Mouse (Mus musculus) heart, embryonic 10.5 days (tissue): Measurements from ENCODE around the gene Igfbp3. TPM values are rescaled to one million over a fixed set of nuclear protein-coding genes. Genes with fewer than 3 reads are reported as not detected.

Experiments used
- DNase-seq: peaks from one replicate; pipeline ENCODE4 v3.0.0-alpha.2; 2017; ENCODE audit warnings: low spot score
- H3K27ac ChIP-seq: fragments of 300-500 bp; sonication (generic); 2 replicates; pipeline ENCODE4 v1.5.1; 2016; ENCODE audit warnings: mild to moderate bottlenecking
- H3K27me3 ChIP-seq: fragments of 300-500 bp; sonication (generic); 2 replicates; pipeline ENCODE4 v1.6.1; 2016; ENCODE audit warnings: mild to moderate bottlenecking; ENCODE audit not compliant: poor library complexity, insufficient read depth, severe bottlenecking
- H3K36me3 ChIP-seq: fragments of 300-500 bp; sonication (generic); 2 replicates; pipeline ENCODE4 v1.6.1; 2016; ENCODE audit warnings: mild to moderate bottlenecking, moderate library complexity
- H3K4me1 ChIP-seq: fragments of 300-500 bp; sonication (generic); 2 replicates; pipeline ENCODE4 v1.6.1; 2016; ENCODE audit warnings: mild to moderate bottlenecking
- H3K4me3 ChIP-seq: fragments of 300-500 bp; sonication (generic); 2 replicates; pipeline ENCODE4 v1.5.1; 2016; ENCODE audit warnings: mild to moderate bottlenecking, moderate library complexity
- H3K9me3 ChIP-seq: fragments of 300-500 bp; sonication (generic); 2 replicates; pipeline ENCODE4 v1.6.1; 2016; ENCODE audit warnings: mild to moderate bottlenecking, moderate library complexity
- WGBS: fragments of 180-500 bp; shearing (Covaris S2); methylation state at CpG from one replicate; pipeline ENCODE4 v1.1.7; 2016; 5-methylcytosine and 5-hydroxymethylcytosine counted together
- polyA plus RNA-seq: library from polyadenylated mRNA; unstranded; fragments of >200 nt; fragmentation: Nextera tagmentation; extraction: Ambion mirVana; gene quantifications from 2 replicates; pipeline ENCODE4 v1.2.1, GENCODE M21; 2016

The Igfbp3 gene
- polyA plus RNA-seq, 1 experiment from 2014 or later = 25.9 TPM

GRCm38 (mm10) chr11:7202206-7202605 is 11.5 kb downstream of the Igfbp3 start:
- peaks cover 8% of the 10 kb centered on the region; the same call in 1 of the 2 replicates for H3K27me3 ChIP-seq
- WGBS = 76% methylated on average over 7 of the region's 7 CpGs
- no peaks in the 10 kb centered on the region for H3K9me3 ChIP-seq
- no peaks in the 10 kb centered on the region for H3K36me3 ChIP-seq
- no peaks in the 10 kb centered on the region for H3K4me1 ChIP-seq
- H3K4me3 ChIP-seq = no peak overlapping the region
- no peak overlapping the region for H3K27ac ChIP-seq
- no peak for DNase-seq

- Histone ChIP-seq H3K27me3 (peaks cover 8% of the 10 kb centered on the region; the same call in 1 of the 2 replicates), H3K4me1 (no peaks in the 10 kb centered on the region), H3K9me3 (no peaks in the 10 kb centered on the region), H3K36me3 (no peaks in the 10 kb centered on the region), H3K4me3 (no peak overlapping the region), H3K27ac (no peak overlapping the region)
- WGBS = 73% methylated on average over 9 of the region's 9 CpGs
- no peak for DNase-seq
Observed at GRCm38 (mm10) chr11:7200393-7200783, 13.3 kb downstream of the Igfbp3 start.

DNA sequence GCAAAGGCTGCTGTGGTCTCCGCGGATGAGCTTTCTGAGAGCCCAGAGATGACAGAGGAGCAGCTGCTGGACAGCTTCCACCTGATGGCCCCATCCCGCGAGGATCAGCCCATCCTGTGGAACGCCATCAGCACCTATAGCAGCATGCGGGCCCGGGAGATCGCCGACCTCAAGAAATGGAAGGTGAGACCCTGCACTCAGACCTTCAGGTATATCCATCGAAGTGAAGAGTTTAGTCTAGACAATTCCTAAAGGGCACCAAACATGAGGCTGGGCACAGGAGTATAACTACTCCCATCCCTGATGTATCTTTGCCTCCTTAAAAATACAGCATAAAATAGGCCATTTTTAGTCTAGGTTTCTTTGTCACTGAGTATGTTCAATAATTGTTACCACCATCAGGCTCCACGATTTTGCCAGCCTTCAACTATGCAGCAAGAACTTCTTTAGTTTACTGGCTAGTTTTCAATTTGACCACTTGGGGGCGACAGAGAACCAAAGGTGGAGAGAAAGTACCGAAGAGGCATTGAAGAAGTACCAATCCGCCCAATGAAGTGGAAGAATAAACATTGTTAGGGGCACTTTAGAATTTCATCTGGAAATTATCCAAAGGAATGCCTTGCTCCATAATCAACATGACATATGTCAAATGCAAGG is 13.9 kb downstream of the Igfbp3 start:
- H3K9me3 ChIP-seq = no peaks in the 10 kb centered on the region
- 48% methylated on average over 14 of the region's 14 CpGs for WGBS
- no peak overlapping the region for H3K27ac ChIP-seq
- peaks cover 8% of the 10 kb centered on the region; the same call in 1 of the 2 replicates for H3K27me3 ChIP-seq
- no peaks in the 10 kb centered on the region for H3K36me3 ChIP-seq
- H3K4me1 ChIP-seq = no peaks in the 10 kb centered on the region
- H3K4me3 ChIP-seq = no peak overlapping the region
- DNase-seq = no peak

GRCm38 (mm10) chr11:7198481-7199256 is 15.1 kb downstream of the Igfbp3 start:
- H3K4me1 ChIP-seq = no peaks in the 10 kb centered on the region
- 0 out of 2 replicates have a peak overlapping the region, but pooled peaks have one; percentile 25 for H3K27ac ChIP-seq
- H3K9me3 ChIP-seq = no peaks in the 10 kb centered on the region
- DNase-seq = no peak
- WGBS = 71% methylated on average over 10 of the region's 10 CpGs
- no peaks in the 10 kb centered on the region for H3K36me3 ChIP-seq
- no peak overlapping the region for H3K4me3 ChIP-seq
- H3K27me3 ChIP-seq = peaks cover 8% of the 10 kb centered on the region; the same call in 1 of the 2 replicates

DNA sequence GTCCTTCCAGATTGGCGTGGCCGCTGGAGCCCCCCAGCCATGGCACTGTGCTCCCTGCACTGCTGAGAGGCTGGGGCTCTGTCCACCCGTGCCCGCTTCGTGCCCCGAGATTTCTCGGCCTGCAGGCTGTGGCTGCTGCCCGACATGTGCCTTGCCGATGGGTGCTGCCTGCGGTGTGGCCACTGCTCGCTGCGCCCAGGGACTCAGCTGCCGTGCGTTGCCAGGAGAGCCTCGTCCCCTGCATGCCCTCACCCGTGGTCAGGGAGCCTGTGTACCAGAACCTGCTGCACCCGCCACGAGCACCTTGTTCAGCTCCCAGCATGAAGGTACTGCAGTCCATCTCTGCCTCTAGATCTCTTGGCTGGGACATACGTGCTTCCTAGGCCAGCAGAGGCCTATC is 15.7 kb downstream of the Igfbp3 start:
- 89% methylated on average over 19 of the region's 19 CpGs for WGBS
- no peak for DNase-seq
- H3K36me3 ChIP-seq = no peaks in the 10 kb centered on the region
- no peaks in the 10 kb centered on the region for H3K9me3 ChIP-seq
- H3K4me1 ChIP-seq = peaks cover 5% of the 10 kb centered on the region; the same call in 1 of the 2 replicates
- 0 out of 2 replicates have a peak overlapping the region, but pooled peaks have one; percentile 25 for H3K27ac ChIP-seq
- H3K4me3 ChIP-seq = no peak overlapping the region
- H3K27me3 ChIP-seq = peaks cover 8% of the 10 kb centered on the region; the same call in 1 of the 2 replicates

GRCm38 (mm10) chr11:7197491-7197941 is 16.2 kb downstream of the Igfbp3 start, which contains the start of gene Igfbp1:
TSS of gene Igfbp1 (plus strand) at chr11:7197782.
- 0 out of 2 replicates have a peak within 1 kb of the TSS, but pooled peaks have one; percentile 25 for H3K27ac ChIP-seq
- WGBS = 75% methylated on average over 12 of the region's 12 CpGs

DNA sequence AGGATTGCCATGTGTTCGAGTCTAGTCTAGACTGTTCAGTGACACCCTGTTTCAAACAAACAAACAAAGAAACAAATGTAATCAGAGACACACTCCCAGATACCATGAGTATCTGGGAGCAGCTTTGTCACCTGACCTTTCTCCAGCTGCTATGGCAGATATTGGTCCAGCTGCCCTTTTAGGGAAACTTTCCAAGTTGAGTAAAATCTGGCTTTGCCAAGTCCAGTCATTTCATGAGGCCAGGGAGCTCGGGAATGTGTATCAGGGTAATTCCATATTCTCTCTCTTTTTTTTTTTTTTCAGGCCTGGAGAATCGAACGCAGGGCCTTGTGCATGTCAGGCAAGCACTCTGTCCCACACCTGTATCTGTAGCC is 18.4 kb downstream of the Igfbp3 start:
- peaks cover 11% of the 10 kb centered on the region; the same call in 1 of the 2 replicates for H3K4me1 ChIP-seq
- H3K36me3 ChIP-seq = no peaks in the 10 kb centered on the region
- no peaks in the 10 kb centered on the region for H3K9me3 ChIP-seq
- 81% methylated on average over 4 of the region's 4 CpGs for WGBS
- H3K27me3 ChIP-seq = peaks cover 11% of the 10 kb centered on the region; the same call in 1 of the 2 replicates
- DNase-seq = no peak
- H3K4me3 ChIP-seq = no peak overlapping the region
- no peak overlapping the region for H3K27ac ChIP-seq

More at GRCm38 (mm10) chr11:7197491-7197941, 16.2 kb downstream of the Igfbp3 start, which contains the start of gene Igfbp1:
- Histone ChIP-seq H3K4me3 (no peak within 1 kb of the TSS), H3K36me3 (no peaks in the 10 kb centered on the region), H3K27me3 (peaks cover 8% of the 10 kb centered on the region; the same call in 1 of the 2 replicates), H3K4me1 (peaks cover 10% of the 10 kb centered on the region; the same call in 1 of the 2 replicates), H3K9me3 (no peaks in the 10 kb centered on the region)
- no peak for DNase-seq

DNA sequence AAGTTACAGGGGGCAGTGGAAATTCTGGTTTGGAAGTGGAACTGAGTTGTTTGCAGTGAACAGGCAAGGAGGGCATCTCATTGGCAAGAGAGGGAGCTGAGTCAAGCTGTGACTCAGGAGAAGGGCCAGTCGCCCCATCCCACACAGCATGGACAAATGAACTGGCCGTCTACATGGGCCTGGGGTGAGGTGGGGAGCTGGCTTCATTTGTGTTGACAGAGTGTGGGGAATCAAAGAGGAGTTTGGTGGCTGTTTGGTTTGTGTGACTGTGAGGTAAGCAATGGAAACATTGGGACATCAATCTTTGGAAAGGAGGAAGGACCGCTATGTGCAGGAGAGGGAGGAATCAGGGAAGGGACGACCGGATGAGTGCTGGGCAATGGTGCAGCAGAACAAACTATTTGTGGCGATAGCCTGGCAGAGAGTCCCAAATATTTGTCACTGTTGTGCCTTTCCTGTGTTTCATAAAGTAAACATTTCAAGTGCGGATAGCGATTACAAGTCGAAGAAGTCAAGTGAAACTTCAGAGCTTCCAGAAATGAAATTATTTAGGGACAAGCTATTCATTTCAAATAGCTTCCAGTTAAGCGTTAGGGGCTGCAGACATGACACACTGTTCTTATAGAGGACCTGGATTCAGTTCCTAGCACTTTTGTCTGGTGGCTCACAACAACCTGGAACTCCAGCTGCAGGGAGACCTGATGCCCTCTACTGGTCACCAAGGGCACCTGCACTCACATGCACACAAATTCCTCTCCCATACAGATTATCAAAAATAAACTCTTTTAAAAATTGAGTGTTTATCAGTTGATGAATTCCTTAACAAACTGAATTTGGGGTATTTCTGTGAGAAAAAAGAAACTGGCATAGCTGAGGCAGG is 19.1 kb downstream of the Igfbp3 start:
- DNase-seq = no peak
- H3K4me1 ChIP-seq = peaks cover 16% of the 10 kb centered on the region; the same call in 1 of the 2 replicates
- H3K27me3 ChIP-seq = peaks cover 11% of the 10 kb centered on the region; the same call in 1 of the 2 replicates
- H3K9me3 ChIP-seq = no peaks in the 10 kb centered on the region
- 90% methylated on average over 10 of the region's 10 CpGs for WGBS
- no peak overlapping the region for H3K4me3 ChIP-seq
- no peak overlapping the region for H3K27ac ChIP-seq
- H3K36me3 ChIP-seq = no peaks in the 10 kb centered on the region

- Histone ChIP-seq H3K9me3 (no peaks in the 10 kb centered on the region), H3K27me3 (peaks cover 6% of the 10 kb centered on the region; the same call in 1 of the 2 replicates), H3K27ac (no peak overlapping the region), H3K4me1 (peaks cover 17% of the 10 kb centered on the region; the same call in 1 of the 2 replicates), H3K36me3 (no peaks in the 10 kb centered on the region), H3K4me3 (no peak overlapping the region)
- no peak for DNase-seq
- WGBS = 70% methylated on average over 9 of the region's 9 CpGs
Observed at GRCm38 (mm10) chr11:7193134-7193533, 20.6 kb downstream of the Igfbp3 start.

DNA sequence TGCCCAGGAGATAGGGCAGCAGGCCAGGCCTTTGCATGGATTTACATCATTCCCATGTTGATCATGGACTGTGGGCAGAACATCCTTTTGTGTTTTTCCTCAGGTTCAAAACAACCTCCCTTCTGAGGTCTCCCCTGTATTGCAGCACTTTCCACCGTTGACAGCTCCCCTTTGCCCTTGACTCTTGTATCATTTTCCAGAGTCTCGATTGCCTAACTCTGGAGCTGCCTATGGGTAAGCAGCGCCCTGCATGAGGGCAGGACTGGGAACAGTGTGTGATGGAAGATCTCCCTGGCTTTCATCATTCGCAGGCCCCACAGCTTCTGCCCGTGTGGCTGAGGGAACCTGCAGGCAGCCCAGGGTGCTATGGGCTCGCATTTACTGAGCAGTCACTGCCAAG is 21.0 kb downstream of the Igfbp3 start:
- 40% methylated on average over 6 of the region's 6 CpGs for WGBS
- no peak for DNase-seq
- H3K27ac ChIP-seq = no peak overlapping the region
- peaks cover 17% of the 10 kb centered on the region; the same call in 1 of the 2 replicates for H3K4me1 ChIP-seq
- no peak overlapping the region for H3K4me3 ChIP-seq
- no peaks in the 10 kb centered on the region for H3K36me3 ChIP-seq
- peaks cover 2% of the 10 kb centered on the region; the same call in 1 of the 2 replicates for H3K27me3 ChIP-seq
- H3K9me3 ChIP-seq = no peaks in the 10 kb centered on the region

- Histone ChIP-seq H3K4me3 (no peak within 1 kb of the TSS), H3K27me3 (0 out of 2 replicates have a peak, but pooled peaks cover 2% of the 10 kb centered on the region), H3K4me1 (peaks cover 37% of the 10 kb centered on the region), H3K9me3 (no peaks in the 10 kb centered on the region), H3K27ac (no peak within 1 kb of the TSS), H3K36me3 (no peaks in the 10 kb centered on the region)
- DNase-seq = no peak
- WGBS = 88% methylated on average over 13 of the region's 13 CpGs
Observed at GRCm38 (mm10) chr11:7188469-7188868, 25.3 kb downstream of the Igfbp3 start, which contains the start of gene Gm11985. TSS of gene Gm11985 (minus strand) at chr11:7188569.

- WGBS = 61% methylated on average over 8 of the region's 8 CpGs
- no peaks in the 10 kb centered on the region for H3K36me3 ChIP-seq
- H3K4me3 ChIP-seq = no peak overlapping the region
- no peaks in the 10 kb centered on the region for H3K9me3 ChIP-seq
- peaks cover 27% of the 10 kb centered on the region for H3K4me1 ChIP-seq
- no peak for DNase-seq
- no peak overlapping the region for H3K27ac ChIP-seq
- 0 out of 2 replicates have a peak, but pooled peaks cover 2% of the 10 kb centered on the region for H3K27me3 ChIP-seq
Observed at GRCm38 (mm10) chr11:7187472-7187871, 26.3 kb downstream of the Igfbp3 start.
